Mouse (Mus musculus): ENCODE results near the gene LTO1. TPM values are rescaled to one million over a fixed set of nuclear protein-coding genes. Genes with fewer than 3 reads are reported as not detected.

The LTO1 gene
- polyA plus RNA-seq, 1 experiment from 2014 or later = 24.2 TPM

DNA sequence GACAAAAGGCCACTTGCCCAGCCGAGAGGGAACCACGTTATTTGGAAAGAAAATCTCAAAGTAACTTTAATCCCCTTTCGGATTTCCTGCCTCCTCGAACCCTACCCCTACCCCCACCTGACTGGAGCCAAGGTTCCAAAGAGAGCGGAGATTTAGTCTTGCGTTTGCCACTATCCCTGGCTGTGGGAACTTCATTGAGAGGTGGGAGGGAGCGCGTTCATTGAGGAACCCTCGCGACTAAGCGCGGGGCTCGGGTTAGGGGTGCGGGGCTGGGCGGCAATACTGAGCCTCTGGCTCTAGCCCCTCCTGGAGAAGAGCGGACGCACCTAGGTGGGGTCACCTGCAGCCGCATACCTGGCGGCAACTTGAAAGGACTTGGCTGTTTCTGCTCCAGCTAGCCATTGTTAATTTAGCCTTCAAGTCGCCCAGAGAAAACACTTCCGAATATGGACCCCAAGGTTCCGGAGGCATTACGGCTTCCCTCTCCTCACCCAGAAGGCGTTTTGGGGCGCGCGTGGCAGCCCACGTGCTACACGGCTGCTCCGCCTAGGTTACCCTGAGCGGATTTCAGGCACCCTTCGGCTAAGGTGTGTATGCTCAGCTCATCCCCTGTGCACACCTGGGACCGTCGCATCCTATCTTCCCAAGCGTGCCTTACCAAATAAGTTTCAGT, 27.3 kb downstream of the LTO1 start:
- Histone ChIP-seq H3K4me3 (replicated peaks) (peak overlapping the region; percentile 54), H3K27me3 (replicated peaks) (peaks cover 13% of the 10 kb centered on the region; the same call in 1 of the 2 replicates), H3K9me3 (no peaks in the 10 kb centered on the region), H3K27ac (peak overlapping the region; percentile 88), H3K4me1 (peaks cover 33% of the 10 kb centered on the region), H3K36me3 (no peaks in the 10 kb centered on the region), H3K4me2 (peak overlapping the region; percentile 98), H3K9ac (0 out of 2 replicates have a peak overlapping the region, but pooled peaks have one; percentile 0)
- ATAC-seq (ENCODE audit: insufficient read depth, low FRiP score, low read depth) = no peak
- WGBS = 1% methylated on average over 35 of the region's 35 CpGs

GRCm38 (mm10) chr7:144942744-144943135, 27.8 kb downstream of the LTO1 start:
- 0 out of 2 replicates have a peak overlapping the region, but pooled peaks have one; percentile 88 for H3K27ac ChIP-seq

DNA sequence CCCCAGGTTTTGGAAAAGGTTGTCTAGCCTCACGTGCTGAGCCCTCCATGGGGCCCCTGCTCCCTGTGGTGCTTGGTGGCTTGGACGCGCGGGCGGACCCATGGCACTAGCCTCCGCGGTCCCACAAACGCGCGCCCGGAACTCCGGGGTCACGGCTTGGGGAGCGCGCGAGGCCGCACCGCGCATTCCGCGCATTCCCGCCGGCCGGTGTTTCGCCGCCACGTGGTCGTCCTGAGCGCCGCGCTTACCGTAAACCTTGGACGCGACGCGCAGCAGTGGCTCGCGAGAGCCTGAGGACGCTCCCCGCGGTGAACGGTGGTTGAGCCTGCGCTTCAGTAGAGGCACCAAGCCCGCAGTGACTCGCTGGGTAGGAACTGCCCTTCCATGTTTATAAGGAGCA, 28.4 kb downstream of the LTO1 start:
- H3K36me3 ChIP-seq = no peaks in the 10 kb centered on the region
- H3K4me3 ChIP-seq (replicated peaks) = peak overlapping the region; percentile 54
- no peak overlapping the region for H3K9ac ChIP-seq
- H3K4me1 ChIP-seq = peaks cover 28% of the 10 kb centered on the region
- peak overlapping the region; percentile 98 for H3K4me2 ChIP-seq
- peaks cover 13% of the 10 kb centered on the region; the same call in 1 of the 2 replicates for H3K27me3 ChIP-seq (replicated peaks)
- no peaks in the 10 kb centered on the region for H3K9me3 ChIP-seq
- peak; percentile 40 for ATAC-seq (ENCODE audit: insufficient read depth, low FRiP score, low read depth)
- WGBS = under 1% methylated on average over 45 of the region's 45 CpGs
- no peak overlapping the region for H3K27ac ChIP-seq

More at GRCm38 (mm10) chr7:144942744-144943135, 27.8 kb downstream of the LTO1 start:
- Histone ChIP-seq H3K9me3 (no peaks in the 10 kb centered on the region), H3K4me2 (peak overlapping the region; percentile 98), H3K9ac (0 out of 2 replicates have a peak overlapping the region, but pooled peaks have one; percentile 0), H3K36me3 (no peaks in the 10 kb centered on the region), H3K27me3 (replicated peaks) (peaks cover 13% of the 10 kb centered on the region; the same call in 1 of the 2 replicates), H3K4me3 (replicated peaks) (peak overlapping the region; percentile 54), H3K4me1 (peaks cover 31% of the 10 kb centered on the region)
- under 1% methylated on average over 20 of the region's 20 CpGs for WGBS
- no peak for ATAC-seq (ENCODE audit: insufficient read depth, low FRiP score, low read depth)

- ATAC-seq (ENCODE audit: insufficient read depth, low FRiP score, low read depth) = no peak
- H3K9ac ChIP-seq = no peak overlapping the region
- no peak overlapping the region for H3K4me2 ChIP-seq
- H3K27ac ChIP-seq = no peak overlapping the region
- H3K4me3 ChIP-seq (replicated peaks) = no peak overlapping the region
- no peaks in the 10 kb centered on the region for H3K36me3 ChIP-seq
- H3K4me1 ChIP-seq = 0 out of 2 replicates have a peak, but pooled peaks cover 6% of the 10 kb centered on the region
- H3K9me3 ChIP-seq = no peaks in the 10 kb centered on the region
- H3K27me3 ChIP-seq (replicated peaks) = no peaks in the 10 kb centered on the region
- 44% methylated on average over 12 of the region's 12 CpGs for WGBS
These were observed 43.9 kb downstream of the LTO1 start for GRCm38 (mm10) chr7:144958509-144959395.

- 89% methylated on average over 1 of the region's 1 CpGs for WGBS
- H3K4me3 ChIP-seq (replicated peaks) = no peak overlapping the region
- H3K27ac ChIP-seq = no peak overlapping the region
- no peaks in the 10 kb centered on the region for H3K9me3 ChIP-seq
- H3K27me3 ChIP-seq (replicated peaks) = no peaks in the 10 kb centered on the region
- H3K9ac ChIP-seq = no peak overlapping the region
- ATAC-seq (ENCODE audit: insufficient read depth, low FRiP score, low read depth) = no peak
- 0 out of 2 replicates have a peak, but pooled peaks cover 2% of the 10 kb centered on the region for H3K4me1 ChIP-seq
- H3K4me2 ChIP-seq = no peak overlapping the region
- H3K36me3 ChIP-seq = no peaks in the 10 kb centered on the region
These were observed 49.0 kb downstream of the LTO1 start for GRCm38 (mm10) chr7:144963911-144964310.

DNA sequence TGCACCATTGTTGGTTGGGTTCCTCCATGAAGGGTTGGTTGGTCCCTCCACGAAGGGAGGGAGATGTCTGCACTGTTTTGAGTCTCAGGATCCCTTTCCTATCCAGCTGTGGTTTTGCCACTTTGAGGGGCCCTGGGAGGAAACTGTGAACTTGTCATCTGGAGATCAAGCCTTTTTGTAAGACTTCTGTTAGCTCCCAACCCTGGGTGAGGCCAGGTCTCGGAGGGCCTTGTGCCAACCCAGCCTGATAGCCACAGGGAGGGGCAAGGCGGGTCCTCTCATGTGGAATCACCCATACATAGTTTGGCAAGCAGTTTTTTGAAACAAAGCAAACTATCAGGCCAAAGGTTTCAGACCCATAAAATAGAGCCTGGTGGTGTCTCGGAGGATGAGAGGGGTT, 49.4 kb downstream of the LTO1 start:
- Histone ChIP-seq H3K9ac (no peak overlapping the region), H3K4me2 (no peak overlapping the region), H3K36me3 (no peaks in the 10 kb centered on the region), H3K4me1 (no peaks in the 10 kb centered on the region), H3K9me3 (no peaks in the 10 kb centered on the region), H3K27me3 (replicated peaks) (no peaks in the 10 kb centered on the region), H3K27ac (no peak overlapping the region), H3K4me3 (replicated peaks) (no peak overlapping the region)
- WGBS = 77% methylated on average over 4 of the region's 4 CpGs
- ATAC-seq (ENCODE audit: insufficient read depth, low FRiP score, low read depth) = no peak

GRCm38 (mm10) chr7:144965893-144966292, 51.0 kb downstream of the LTO1 start:
- Histone ChIP-seq H3K4me1 (no peaks in the 10 kb centered on the region), H3K9ac (no peak overlapping the region), H3K36me3 (no peaks in the 10 kb centered on the region), H3K4me3 (replicated peaks) (no peak overlapping the region), H3K4me2 (no peak overlapping the region), H3K27me3 (replicated peaks) (no peaks in the 10 kb centered on the region), H3K9me3 (no peaks in the 10 kb centered on the region), H3K27ac (no peak overlapping the region)
- ATAC-seq (ENCODE audit: insufficient read depth, low FRiP score, low read depth) = no peak
- 67% methylated on average over 5 of the region's 5 CpGs for WGBS

DNA sequence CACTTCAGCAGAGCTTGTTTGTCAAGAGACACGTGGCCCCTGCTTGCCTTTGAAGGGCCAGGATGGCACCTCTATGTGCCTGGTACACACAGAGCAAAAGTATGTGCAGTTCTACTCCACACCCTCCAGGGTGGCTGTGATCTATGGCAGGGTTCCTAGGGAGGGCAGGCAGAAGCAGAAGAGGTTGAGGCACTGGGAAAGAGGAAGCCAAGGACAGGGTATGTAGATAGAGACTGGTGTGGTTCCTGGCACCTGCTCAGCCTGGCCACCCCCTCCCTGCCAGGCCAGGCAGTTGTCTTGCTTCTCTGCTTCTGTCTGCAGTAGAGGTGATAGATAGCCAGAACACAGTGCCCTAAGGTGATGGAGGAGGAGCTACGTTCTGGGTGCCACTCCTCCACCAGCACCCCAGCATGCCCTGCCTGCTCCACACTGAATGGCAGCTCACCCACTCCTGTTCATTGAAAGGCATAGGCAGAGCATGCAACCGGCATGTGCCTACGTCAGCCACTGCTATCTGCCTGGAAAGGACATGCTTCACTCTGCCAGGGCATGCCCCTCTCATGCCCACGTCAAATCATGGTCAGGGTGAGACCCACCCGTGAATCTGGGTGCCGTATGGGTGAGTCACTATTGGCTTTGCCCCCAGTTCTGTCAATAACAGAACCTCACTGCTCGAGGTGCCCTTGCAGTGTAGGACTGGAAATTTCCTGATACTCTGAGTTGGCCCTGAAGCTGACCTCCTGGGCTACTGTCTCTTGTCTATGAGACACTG, 56.3 kb downstream of the LTO1 start:
- Histone ChIP-seq H3K27ac (no peak overlapping the region; the same call in 1 of the 2 replicates), H3K36me3 (no peaks in the 10 kb centered on the region), H3K9ac (no peak overlapping the region), H3K9me3 (no peaks in the 10 kb centered on the region), H3K4me3 (replicated peaks) (no peak overlapping the region), H3K4me1 (no peaks in the 10 kb centered on the region), H3K4me2 (no peak overlapping the region), H3K27me3 (replicated peaks) (no peaks in the 10 kb centered on the region)
- ATAC-seq (ENCODE audit: insufficient read depth, low FRiP score, low read depth) = peak; percentile 68
- WGBS = 54% methylated on average over 8 of the region's 8 CpGs

DNA sequence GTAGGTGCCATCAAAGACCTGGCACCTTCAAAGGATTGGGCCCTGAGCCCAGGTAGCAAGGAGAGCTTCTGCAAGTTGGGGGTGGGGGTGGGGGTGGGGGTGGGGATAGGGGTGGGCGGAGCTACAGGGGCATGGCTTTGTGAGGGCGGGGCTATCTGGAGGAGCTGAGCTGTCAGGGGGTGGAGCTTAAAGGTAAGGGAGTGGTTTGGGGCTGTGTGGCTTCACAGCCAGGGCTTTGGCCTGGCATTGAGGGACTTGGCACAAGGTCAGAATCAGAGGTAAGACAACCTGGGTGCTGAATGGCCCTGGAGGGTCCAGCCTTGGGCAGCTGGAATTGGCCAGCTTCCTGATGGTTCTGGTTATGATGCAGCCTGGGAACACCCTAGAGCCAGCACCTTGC, 56.9 kb downstream of the LTO1 start:
- 44% methylated on average over 2 of the region's 2 CpGs for WGBS
- no peak overlapping the region for H3K9ac ChIP-seq
- no peaks in the 10 kb centered on the region for H3K27me3 ChIP-seq (replicated peaks)
- no peaks in the 10 kb centered on the region for H3K4me1 ChIP-seq
- H3K36me3 ChIP-seq = no peaks in the 10 kb centered on the region
- H3K4me2 ChIP-seq = no peak overlapping the region
- H3K4me3 ChIP-seq (replicated peaks) = no peak overlapping the region
- H3K9me3 ChIP-seq = no peaks in the 10 kb centered on the region
- ATAC-seq (ENCODE audit: insufficient read depth, low FRiP score, low read depth) = no peak
- H3K27ac ChIP-seq = no peak overlapping the region

GRCm38 (mm10) chr7:144973461-144973860, 58.6 kb downstream of the LTO1 start:
- Histone ChIP-seq H3K27ac (no peak overlapping the region), H3K9me3 (no peaks in the 10 kb centered on the region), H3K4me2 (no peak overlapping the region), H3K36me3 (no peaks in the 10 kb centered on the region), H3K4me1 (no peaks in the 10 kb centered on the region), H3K9ac (no peak overlapping the region), H3K4me3 (replicated peaks) (no peak overlapping the region), H3K27me3 (replicated peaks) (no peaks in the 10 kb centered on the region)
- WGBS = 65% methylated on average over 8 of the region's 8 CpGs
- ATAC-seq (ENCODE audit: insufficient read depth, low FRiP score, low read depth) = no peak

DNA sequence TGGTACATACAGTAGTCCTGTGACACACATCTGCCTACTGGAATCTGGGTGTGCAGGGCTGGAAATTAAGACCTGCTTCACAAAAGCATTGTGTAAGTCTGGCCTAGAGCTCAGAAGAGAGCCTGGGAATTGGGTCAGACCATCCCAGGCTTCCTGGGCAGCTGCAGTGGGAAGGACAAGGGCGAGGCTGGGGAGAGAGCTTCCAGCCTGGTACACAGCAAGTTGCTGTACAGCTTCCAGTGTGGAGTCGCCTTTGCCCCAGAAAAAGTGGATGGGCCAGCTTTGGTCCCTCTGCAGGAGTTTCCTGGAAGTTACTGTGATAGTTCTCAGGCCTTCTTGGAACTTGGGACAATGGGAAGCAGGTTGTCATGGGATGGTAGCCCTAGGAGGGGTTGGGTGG, 62.2 kb downstream of the LTO1 start:
- no peaks in the 10 kb centered on the region for H3K9me3 ChIP-seq
- no peaks in the 10 kb centered on the region for H3K27me3 ChIP-seq (replicated peaks)
- 66% methylated on average over 2 of the region's 2 CpGs for WGBS
- no peak overlapping the region for H3K4me2 ChIP-seq
- H3K9ac ChIP-seq = no peak overlapping the region
- H3K4me1 ChIP-seq = no peaks in the 10 kb centered on the region
- no peak overlapping the region for H3K4me3 ChIP-seq (replicated peaks)
- no peak overlapping the region for H3K27ac ChIP-seq
- no peak for ATAC-seq (ENCODE audit: insufficient read depth, low FRiP score, low read depth)
- H3K36me3 ChIP-seq = no peaks in the 10 kb centered on the region
